Mouse (Mus musculus) kidney, embryonic 14.5 days (tissue): ENCODE data around the gene Ccdc134. TPM values are rescaled to one million over a fixed set of nuclear protein-coding genes. Genes with fewer than 3 reads are reported as not detected.

Experiments
- ATAC-seq: fragments of 200-750 bp; cut with Nextera tagmentation; 2 replicates; pipeline ENCODE4 v1.8.0; 2017; ENCODE audit warnings: moderate number of reproducible peaks, mild to moderate bottlenecking, moderate TSS enrichment, moderate library complexity; ENCODE audit not compliant: low FRiP score, low TSS enrichment
- H3K27ac ChIP-seq: fragments of 300-500 bp; sonication (generic); 2 replicates; pipeline ENCODE4 v1.5.1; 2014; ENCODE audit warnings: low read depth, mild to moderate bottlenecking, low read length, moderate library complexity, mixed read lengths
- H3K27me3 ChIP-seq: fragments of 300-500 bp; sonication (generic); 2 replicates; pipeline ENCODE4 v1.6.1; 2014; ENCODE audit warnings: mild to moderate bottlenecking, low read length; ENCODE audit not compliant: control insufficient read depth, insufficient read depth
- H3K36me3 ChIP-seq: fragments of 300-500 bp; sonication (generic); 2 replicates; pipeline ENCODE4 v1.6.1; 2014; ENCODE audit warnings: low read length, mixed read lengths; ENCODE audit not compliant: control insufficient read depth, insufficient read depth
- H3K4me1 ChIP-seq: fragments of 300-500 bp; sonication (generic); 2 replicates; pipeline ENCODE4 v1.6.1; 2014; ENCODE audit warnings: low read length, mixed read lengths; ENCODE audit not compliant: control insufficient read depth, insufficient read depth
- H3K4me2 ChIP-seq: fragments of 300-500 bp; sonication (generic); replicated peaks from 2 replicates; pipeline ENCODE4 v1.6.1; 2014; ENCODE audit warnings: low read depth, mild to moderate bottlenecking, low read length
- H3K4me3 ChIP-seq: fragments of 300-500 bp; sonication (generic); 2 replicates; pipeline ENCODE4 v1.5.1; 2014; ENCODE audit warnings: mild to moderate bottlenecking, low read length
- H3K9ac ChIP-seq: fragments of 300-500 bp; sonication (generic); 2 replicates; pipeline ENCODE4 v1.6.1; 2014; ENCODE audit warnings: low read depth, mild to moderate bottlenecking, low read length, moderate library complexity
- H3K9me3 ChIP-seq: fragments of 300-500 bp; sonication (generic); 2 replicates; pipeline ENCODE4 v1.6.1; 2016; ENCODE audit warnings: low read length; ENCODE audit not compliant: control insufficient read depth
- WGBS: fragments of 180-500 bp; shearing (Covaris S2); extraction: QIAGEN DNeasy Blood & Tissue Kit; methylation state at CpG from one replicate; pipeline ENCODE4 v1.1.7; 2014; 5-methylcytosine and 5-hydroxymethylcytosine counted together
- polyA plus RNA-seq: library from polyadenylated mRNA; unstranded; fragments of >200 nt; fragmentation: Nextera tagmentation; extraction: Ambion mirVana; gene quantifications from 2 replicates; pipeline ENCODE4 v1.2.1, GENCODE M21; 2014

The Ccdc134 gene
- polyA plus RNA-seq, 1 experiment from 2014 or later, result 19.6 TPM

- WGBS, result 7% methylated on average over 11 of the region's 11 CpGs
- no peak for ATAC-seq
- H3K27ac ChIP-seq, result peak overlapping the region; percentile 88
- no peaks in the 10 kb centered on the region for H3K27me3 ChIP-seq
- H3K9me3 ChIP-seq, result no peaks in the 10 kb centered on the region
- peak overlapping the region; percentile 40 for H3K4me2 ChIP-seq
- H3K36me3 ChIP-seq, result peaks cover 8% of the 10 kb centered on the region
- 0 out of 2 replicates have a peak overlapping the region, but pooled peaks have one; percentile 25 for H3K9ac ChIP-seq
- peaks cover 24% of the 10 kb centered on the region for H3K4me1 ChIP-seq
- peak overlapping the region; percentile 87 for H3K4me3 ChIP-seq
These were observed 18.4 kb downstream of the Ccdc134 start for GRCm38 (mm10) chr15:82145851-82146769.

DNA sequence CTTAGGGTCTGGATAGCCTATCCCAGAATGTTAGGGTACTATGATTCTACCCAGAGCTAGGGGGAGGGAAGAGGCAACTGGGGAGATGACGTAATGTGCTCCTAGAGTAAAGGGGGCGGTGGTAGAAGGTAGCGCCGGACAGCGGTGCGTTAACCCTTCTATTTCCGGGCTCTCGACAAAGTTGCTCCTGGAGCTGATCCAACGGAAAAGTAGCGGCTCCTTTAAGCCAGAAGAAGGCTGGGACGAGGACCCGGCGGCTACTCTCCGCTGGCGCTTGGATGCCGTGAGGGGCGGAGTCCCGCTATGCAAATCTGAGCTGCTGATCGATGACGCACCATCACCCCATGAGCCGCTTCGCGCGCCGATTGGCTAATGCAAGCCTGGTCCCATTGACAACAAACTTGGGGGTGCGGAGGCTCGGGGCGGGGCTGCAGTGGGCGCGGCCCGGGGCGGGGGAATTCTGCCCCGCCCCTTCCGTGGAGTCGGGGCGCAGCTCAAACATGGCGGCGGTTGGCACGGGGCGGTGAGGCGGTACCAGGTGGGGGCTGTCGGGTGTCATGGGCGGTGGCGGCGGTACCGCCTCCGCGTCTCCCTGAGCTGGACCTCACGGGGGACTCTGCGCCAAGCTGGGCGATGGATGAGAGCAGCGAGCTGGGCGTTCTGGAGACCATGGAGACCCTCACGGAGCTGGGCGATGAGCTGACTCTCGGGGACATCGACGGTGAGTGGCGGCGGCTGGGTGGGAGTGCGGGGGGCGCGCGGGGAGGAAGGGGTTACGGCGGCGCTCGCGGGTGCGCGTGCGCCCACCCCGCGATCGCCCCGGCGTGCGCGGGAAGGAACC lies 19.3 kb downstream of the Ccdc134 start, which contains the start of gene Srebf2:
Srebf2 (plus strand) TSS at position 412 of the 841 bp plus-strand sequence.
- H3K27ac ChIP-seq, result peak within 1 kb of the TSS; percentile 94

GRCm38 (mm10) chr15:82147611-82148111 lies 19.9 kb downstream of the Ccdc134 start:
- H3K27me3 ChIP-seq, result no peaks in the 10 kb centered on the region
- H3K4me2 ChIP-seq, result peak overlapping the region; percentile 84
- no peaks in the 10 kb centered on the region for H3K9me3 ChIP-seq
- H3K36me3 ChIP-seq, result peaks cover 5% of the 10 kb centered on the region
- H3K27ac ChIP-seq, result peak overlapping the region; percentile 94
- WGBS, result 1% methylated on average over 33 of the region's 50 CpGs
- peak overlapping the region; percentile 87 for H3K4me3 ChIP-seq
- H3K9ac ChIP-seq, result peak overlapping the region; percentile 90
- H3K4me1 ChIP-seq, result peaks cover 24% of the 10 kb centered on the region
- peak; percentile 24 for ATAC-seq

More for the DNA sequence above, 19.3 kb downstream of the Ccdc134 start, which contains the start of gene Srebf2:
- Histone ChIP-seq H3K9me3 (no peaks in the 10 kb centered on the region), H3K9ac (peak within 1 kb of the TSS; percentile 90), H3K4me1 (peaks cover 24% of the 10 kb centered on the region), H3K27me3 (no peaks in the 10 kb centered on the region), H3K4me2 (peak within 1 kb of the TSS; percentile 84), H3K4me3 (peak within 1 kb of the TSS; percentile 87), H3K36me3 (peaks cover 5% of the 10 kb centered on the region)
- under 1% methylated on average over 77 of the region's 79 CpGs for WGBS
- peak; percentile 97 for ATAC-seq

DNA sequence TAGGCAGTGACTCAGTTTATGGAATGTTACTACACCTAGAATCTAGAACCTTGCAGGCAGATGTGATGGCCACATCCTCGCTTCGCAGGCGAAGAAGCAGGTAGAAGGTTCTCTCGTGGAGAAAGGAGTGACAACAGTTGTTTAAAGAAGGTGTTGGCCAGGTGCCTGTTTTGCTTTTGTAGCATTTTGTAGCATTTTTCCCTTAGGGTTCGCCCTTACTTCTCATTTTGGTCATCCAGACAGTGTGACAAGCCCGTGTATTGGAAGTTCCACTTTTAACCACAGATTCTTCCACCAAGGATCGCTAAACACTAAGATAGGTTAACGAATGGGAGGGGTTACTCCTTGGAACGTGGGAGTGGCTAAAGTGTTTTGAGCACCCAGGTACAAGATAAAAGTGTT lies 20.8 kb downstream of the Ccdc134 start:
- Histone ChIP-seq H3K9ac (peak overlapping the region; percentile 90), H3K36me3 (peaks cover 5% of the 10 kb centered on the region), H3K4me2 (peak overlapping the region; percentile 84), H3K4me1 (peaks cover 24% of the 10 kb centered on the region), H3K4me3 (peak overlapping the region; percentile 87), H3K27me3 (no peaks in the 10 kb centered on the region), H3K27ac (no peak overlapping the region), H3K9me3 (no peaks in the 10 kb centered on the region)
- ATAC-seq, result no peak
- 19% methylated on average over 9 of the region's 9 CpGs for WGBS

- H3K27me3 ChIP-seq, result no peaks in the 10 kb centered on the region
- H3K9me3 ChIP-seq, result no peaks in the 10 kb centered on the region
- H3K4me1 ChIP-seq, result peaks cover 27% of the 10 kb centered on the region
- peaks cover 5% of the 10 kb centered on the region for H3K36me3 ChIP-seq
- no peak for ATAC-seq
- H3K27ac ChIP-seq, result no peak overlapping the region
- no peak overlapping the region for H3K4me2 ChIP-seq
- H3K4me3 ChIP-seq, result no peak overlapping the region
- H3K9ac ChIP-seq, result no peak overlapping the region
These were observed 22.3 kb downstream of the Ccdc134 start for GRCm38 (mm10) chr15:82150042-82150441.

- peaks cover 5% of the 10 kb centered on the region for H3K36me3 ChIP-seq
- H3K27ac ChIP-seq, result no peak overlapping the region
- no peak overlapping the region for H3K4me2 ChIP-seq
- H3K27me3 ChIP-seq, result no peaks in the 10 kb centered on the region
- H3K4me1 ChIP-seq, result peaks cover 18% of the 10 kb centered on the region
- 93% methylated on average over 4 of the region's 4 CpGs for WGBS
- no peak for ATAC-seq
- no peak overlapping the region for H3K9ac ChIP-seq
- H3K4me3 ChIP-seq, result no peak overlapping the region
- H3K9me3 ChIP-seq, result no peaks in the 10 kb centered on the region
These were observed 23.5 kb downstream of the Ccdc134 start for GRCm38 (mm10) chr15:82151176-82151575.

DNA sequence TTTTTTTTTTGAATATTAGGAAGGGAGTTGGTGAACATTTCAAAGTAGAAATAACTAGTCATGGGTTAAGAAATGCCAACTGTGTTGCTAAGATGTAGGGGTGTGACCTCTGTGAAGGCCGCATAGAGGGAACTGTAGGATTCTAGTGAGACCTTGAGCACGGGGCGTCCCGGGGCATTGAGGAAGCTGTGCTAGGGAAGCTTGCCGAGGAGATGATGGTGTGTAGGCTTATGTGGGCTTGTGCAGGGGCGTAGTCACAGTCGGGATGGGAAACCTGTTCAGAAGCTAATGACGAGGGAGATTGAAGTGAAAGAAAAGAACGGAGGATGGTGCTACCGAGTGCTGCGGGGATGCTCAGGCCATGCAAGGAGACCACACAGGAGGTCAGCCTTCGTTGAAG lies 24.3 kb downstream of the Ccdc134 start:
- ATAC-seq, result no peak
- H3K9me3 ChIP-seq, result no peaks in the 10 kb centered on the region
- no peaks in the 10 kb centered on the region for H3K27me3 ChIP-seq
- H3K4me2 ChIP-seq, result no peak overlapping the region
- H3K4me1 ChIP-seq, result peaks cover 18% of the 10 kb centered on the region
- no peak overlapping the region for H3K9ac ChIP-seq
- no peak overlapping the region for H3K4me3 ChIP-seq
- no peak overlapping the region for H3K27ac ChIP-seq
- WGBS, result 84% methylated on average over 12 of the region's 12 CpGs
- peaks cover 5% of the 10 kb centered on the region for H3K36me3 ChIP-seq

DNA sequence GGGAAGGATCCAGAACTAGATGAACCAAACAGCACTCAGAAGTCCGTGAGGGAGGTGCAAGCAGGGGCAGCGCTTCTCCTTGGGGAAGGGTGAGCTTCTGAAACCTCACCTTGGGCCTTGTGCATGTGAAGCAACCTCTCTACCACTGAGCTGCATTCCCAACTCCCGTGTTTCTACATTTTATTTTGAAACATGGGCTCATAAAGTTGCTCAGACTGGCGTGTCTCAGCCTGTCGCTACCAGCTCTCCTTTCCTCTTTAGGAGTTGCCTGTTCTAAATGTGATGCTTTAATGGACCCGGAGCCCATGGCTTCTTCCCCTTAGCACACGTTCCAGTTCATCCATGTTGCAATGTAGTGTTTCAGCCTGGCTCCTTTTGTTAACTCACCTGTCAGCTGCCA lies 24.7 kb downstream of the Ccdc134 start:
- H3K27me3 ChIP-seq, result no peaks in the 10 kb centered on the region
- H3K4me3 ChIP-seq, result no peak overlapping the region
- peaks cover 5% of the 10 kb centered on the region for H3K36me3 ChIP-seq
- H3K27ac ChIP-seq, result no peak overlapping the region
- H3K9me3 ChIP-seq, result no peaks in the 10 kb centered on the region
- no peak for ATAC-seq
- H3K4me2 ChIP-seq, result no peak overlapping the region
- WGBS, result 78% methylated on average over 7 of the region's 7 CpGs
- no peak overlapping the region for H3K9ac ChIP-seq
- peaks cover 18% of the 10 kb centered on the region for H3K4me1 ChIP-seq
